Mouse (Mus musculus) brain, adult 2 months (tissue): ENCODE results near the gene Gm45062.
A peak's percentile ranks its signal among the peaks of the same experiment; 100 is the strongest.

ENCODE experiments used
- DNase-seq: peaks from one replicate; pipeline ENCODE4 v3.0.0; 2011; ENCODE audit warnings: low read depth, low spot score

Gm45062 gene

DNA sequence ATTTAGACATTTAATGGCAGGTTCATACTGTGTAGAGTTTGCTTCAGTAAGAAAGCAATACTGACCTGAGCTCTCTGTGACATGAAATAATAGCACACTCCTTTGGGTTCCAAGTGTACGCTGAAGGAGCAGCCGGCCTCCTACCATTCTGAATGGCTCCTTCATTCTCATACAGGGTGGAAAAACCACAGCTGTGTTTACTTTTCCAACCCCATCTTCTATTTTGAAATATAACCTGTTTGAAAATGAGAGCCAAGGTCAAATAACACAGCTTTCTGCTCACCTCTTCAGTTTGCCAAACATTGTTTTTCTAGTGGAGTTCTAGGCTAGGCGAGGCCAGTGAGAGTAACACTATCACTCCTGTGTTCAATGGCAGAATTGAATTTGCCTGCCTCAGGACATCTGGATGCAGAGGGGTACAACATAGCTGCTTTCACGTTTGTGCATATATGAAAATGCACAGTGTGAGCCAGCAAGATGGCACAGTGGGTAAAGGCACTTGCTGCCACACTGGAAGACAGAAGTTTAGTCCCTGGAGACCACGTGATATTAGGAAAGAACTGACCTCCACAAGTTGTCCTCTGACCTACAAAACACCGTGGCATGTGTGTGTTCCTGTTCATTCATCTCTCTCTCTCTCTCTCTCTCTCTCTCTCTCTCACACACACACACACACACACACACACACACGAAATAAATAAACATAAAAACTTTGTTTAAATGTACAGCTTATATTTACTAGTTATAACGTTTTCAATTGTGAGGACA, 157.7 kb downstream of the Gm45062 start:
- no peak for DNase-seq

DNA sequence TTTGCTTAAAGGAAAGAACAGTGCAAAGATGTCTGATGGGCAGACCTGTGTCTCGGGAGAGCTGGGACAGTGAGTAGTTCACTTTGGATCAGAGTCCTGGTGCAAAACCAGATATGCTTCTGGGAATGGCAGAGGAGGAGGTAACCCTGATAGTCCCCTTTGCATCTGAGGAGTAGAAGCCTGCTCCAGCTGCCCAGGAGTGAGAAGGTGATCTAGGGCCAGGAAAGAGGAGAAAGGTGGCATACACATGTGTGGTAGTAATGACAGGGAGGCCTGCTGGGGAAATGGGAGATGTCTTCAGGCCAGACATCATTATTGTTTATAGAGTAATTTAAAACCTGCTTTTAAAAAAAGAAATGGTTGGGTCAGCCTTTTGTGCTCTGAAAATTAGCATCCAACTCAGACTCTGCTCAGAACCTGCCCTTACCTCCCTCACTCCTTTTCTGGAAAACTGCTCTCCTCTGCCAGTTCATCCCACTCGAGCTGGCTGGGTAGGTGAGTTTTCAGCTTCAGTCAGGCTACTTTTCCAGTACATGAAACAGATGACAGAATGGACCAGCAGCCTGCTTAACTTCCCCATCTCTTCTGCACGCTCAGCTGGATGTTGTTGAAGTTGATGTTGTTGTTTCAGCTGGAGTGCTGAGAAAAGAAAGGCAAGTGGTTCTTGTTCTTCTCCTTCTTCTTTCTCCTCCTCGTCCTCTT, 160.4 kb downstream of the Gm45062 start:
- peak; percentile 37 for DNase-seq

DNA sequence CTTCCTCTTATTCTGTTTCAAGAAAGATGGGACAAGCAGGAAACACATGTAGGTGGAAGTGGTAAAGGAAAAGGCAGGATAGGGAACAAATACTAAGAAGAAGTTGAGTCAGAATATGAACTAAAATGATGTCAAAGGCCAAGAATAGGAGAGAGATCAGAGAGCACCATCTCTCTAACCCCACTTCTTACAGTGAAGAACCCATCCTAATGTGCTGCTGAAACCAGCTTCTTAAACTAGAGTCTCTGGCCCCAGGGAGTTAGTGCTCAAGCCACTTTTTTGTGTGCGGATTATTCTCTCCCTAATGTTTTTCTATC, 160.9 kb downstream of the Gm45062 start:
- DNase-seq = no peak

DNA sequence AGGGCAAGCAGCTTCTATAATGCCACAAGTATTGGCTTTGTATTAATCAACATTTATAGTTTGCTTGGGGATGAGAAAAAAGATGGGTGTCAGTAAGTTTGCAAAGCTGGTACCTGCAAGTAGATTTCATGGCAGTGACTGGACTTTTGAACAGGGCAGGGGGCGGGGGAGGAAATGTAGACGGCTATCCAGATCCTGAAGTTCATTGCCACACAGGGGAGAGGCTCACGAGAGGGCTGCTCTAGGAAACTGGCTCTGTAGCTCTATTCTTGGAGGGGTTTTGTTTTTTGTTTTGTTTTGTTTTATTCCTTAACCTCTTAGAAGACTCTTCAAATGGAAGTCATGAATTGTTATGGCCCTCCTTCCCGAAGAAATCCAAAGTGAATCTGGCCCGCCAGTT, 162.2 kb downstream of the Gm45062 start:
- DNase-seq = no peak

DNA sequence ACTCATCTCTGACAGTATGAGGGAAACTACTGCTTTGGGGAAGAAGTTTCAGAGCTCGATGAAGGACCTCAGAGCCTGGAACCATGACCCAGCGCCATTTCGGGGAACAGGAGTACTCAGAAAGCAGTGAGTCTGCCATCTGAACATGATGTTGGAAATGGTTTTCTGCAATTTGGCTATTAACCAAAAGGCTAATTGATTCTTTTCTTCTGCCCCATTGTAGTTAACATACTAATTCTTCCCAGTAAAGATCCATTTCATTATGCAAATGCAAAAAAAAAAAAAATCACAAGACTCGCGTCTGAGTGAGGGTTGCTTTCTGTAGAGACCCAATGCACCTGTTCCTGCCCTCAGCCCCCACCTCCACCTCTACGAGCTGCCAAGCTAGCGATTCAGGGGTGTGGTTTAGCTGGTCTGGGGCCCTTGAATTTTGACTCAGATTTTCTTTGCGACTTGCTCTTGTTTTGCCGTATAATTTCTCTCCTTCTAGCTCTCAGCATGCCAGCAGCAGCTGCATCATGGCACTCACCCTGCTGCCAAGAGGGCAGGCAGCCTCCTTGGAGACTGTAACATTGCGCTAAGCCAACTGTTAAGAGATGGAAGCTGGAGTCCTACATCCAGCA, 162.8 kb downstream of the Gm45062 start:
- peak; percentile 73 for DNase-seq

DNA sequence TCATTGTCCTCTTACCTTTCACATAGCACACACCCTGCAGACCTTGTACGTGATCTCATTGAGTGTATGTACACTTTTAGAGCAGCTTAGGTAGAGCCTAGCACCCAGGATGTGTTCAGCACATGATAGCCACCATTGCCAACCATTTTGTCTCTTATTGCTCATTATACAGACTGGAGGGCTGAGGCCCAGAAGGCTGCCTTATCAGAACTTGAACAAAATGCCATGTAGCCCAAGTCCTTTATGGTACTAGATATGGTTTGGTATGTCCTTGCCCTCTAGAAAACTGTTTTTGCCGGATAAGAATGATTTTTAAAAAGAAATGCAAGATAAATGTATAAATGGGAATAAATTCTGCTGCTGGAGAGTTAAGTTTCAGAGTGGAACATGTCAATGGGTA, 163.9 kb downstream of the Gm45062 start:
- no peak for DNase-seq

DNA sequence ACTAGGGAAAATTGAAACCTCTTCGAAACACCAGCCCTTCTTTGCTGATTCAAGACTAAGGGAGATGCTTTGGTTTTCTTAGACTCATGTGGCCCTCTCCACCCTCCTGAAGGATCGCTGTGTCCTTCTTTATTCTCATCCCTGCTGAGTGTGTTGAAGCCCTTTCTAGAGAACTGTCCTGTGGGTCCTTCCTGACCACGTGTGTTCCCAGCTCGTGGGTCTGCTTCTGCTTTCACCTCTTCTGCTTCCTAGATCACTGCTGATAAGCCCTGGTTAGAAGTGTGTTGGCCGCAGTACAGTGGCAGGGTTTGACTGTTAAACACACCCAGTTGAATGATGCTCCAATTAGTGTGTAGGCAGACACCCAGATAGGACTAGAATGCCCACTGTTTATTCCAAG, 168.4 kb downstream of the Gm45062 start:
- no peak for DNase-seq

DNA sequence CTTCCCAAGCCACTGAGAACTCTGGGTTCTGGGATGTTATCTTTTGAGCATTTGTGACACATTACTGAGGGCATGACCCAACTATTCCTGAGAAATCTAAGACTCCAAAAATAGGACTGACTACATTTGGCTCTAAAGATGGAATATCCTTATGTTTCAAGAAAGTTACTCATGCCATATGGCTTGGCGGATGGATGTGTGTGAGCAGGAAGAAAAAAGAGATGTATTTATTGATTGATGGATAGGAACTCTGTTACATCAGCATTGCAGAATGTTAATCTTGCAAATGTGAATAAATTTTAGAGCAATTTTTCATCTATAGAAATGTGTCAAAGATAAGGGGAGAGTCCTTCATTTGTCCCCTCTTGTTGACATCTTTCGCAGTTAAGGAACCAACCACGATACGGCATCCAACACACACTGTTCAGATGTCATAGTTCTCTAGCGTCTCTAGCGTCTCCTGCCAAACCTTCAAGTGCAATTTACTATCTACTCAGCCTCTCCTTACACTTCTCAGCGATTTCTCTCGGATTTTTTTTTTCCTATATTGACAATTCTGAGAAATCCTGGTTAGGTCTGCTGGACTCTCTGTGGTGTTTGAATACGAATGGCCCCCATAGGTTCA, 171.5 kb downstream of the Gm45062 start:
- peak; percentile 67 for DNase-seq

DNA sequence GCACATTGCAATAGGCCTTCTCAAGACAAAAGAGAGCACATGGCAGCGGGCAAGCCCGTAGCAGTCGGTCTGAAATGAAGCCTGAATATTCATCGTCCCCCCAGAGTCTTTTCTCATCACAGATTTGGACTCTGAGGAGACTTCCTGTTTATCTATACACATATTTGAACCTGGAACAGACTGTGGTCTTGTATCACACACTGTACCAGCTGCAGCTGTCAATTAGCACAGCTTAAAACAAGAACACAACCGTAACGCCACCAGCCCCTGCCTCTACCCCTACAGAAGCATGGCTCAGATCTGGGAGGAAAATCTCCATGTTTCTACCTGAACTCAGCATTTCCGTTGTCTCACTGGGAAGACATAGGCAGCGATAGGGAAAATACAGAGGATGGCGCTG, 173.9 kb downstream of the Gm45062 start:
- no peak for DNase-seq

DNA sequence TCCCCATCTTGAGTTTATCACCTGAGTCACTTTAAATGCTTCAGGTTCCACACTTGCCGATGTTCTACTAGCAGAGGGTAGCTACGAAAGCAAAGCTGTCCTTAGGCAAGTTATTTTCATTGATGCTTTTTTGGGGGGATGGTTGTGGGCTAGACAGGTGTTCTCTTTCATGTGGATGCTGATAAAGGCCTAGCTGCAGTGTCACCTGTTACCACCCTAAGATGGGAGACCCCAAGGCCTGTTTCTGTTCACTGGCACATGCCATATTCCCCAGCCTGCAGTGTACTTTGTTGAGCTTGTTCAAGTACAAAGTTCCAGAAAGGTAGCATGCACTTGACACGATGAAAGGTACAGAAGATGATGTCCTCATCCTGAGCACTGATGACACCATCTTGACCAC, 178.7 kb downstream of the Gm45062 start:
- no peak for DNase-seq

DNA sequence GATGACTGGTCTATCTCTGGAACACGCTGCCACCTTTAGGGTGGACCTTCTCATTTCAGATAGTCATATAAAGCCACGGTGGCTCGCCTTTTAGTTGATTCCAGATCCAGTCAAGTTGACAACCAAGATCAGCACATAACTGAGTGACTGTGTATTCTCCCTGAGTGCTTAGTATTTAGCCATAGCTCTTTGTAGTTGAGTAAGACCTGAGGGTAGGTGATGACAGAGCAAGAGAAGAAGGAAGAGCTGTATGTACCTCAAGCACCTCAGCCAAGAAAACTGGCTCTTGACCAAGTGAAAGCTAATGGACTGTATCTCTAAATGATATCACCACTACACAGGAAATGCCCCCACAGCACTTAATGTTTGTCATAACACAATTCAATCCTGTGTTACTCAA, 182.6 kb downstream of the Gm45062 start:
- DNase-seq = no peak

DNA sequence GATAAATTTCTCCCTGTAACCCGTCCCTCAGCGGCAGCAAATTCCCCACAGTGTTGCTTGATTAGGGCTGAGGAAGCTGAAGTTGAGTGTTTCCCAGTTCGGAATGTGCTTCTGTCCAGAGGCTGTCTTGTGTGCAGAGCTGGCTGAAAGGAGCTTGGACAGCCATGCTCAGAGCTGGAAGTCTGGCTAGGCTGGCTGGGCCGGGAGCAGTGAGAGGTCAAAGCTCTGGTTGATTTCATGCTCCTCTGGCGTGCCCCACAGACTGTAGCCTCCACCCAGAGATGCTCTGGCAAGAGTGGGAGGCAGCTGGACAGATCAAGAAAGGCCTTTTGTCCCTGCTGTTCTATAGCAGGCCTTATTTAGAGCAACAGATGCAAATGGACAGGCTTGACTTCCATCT, 187.5 kb downstream of the Gm45062 start:
- DNase-seq = peak; percentile 92

DNA sequence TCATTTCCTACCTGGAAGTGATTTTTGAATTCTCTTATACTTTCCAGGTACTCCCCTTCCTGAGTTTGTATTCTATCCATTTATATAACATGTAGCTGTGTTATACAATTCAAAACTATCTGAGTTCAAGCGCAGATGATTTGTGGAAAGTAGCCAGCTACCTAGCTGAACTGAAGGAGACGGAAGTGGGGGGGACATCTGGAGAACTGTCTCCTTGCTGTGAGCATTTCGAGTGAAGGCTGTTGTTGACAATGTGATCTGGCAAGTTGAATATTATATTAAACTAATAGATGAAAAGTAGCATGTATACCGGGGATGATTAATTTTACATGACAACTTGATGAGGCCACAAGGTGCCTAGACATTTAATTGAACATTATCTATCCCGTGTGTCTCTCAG, 196.3 kb downstream of the Gm45062 start:
- DNase-seq = peak; percentile 36

DNA sequence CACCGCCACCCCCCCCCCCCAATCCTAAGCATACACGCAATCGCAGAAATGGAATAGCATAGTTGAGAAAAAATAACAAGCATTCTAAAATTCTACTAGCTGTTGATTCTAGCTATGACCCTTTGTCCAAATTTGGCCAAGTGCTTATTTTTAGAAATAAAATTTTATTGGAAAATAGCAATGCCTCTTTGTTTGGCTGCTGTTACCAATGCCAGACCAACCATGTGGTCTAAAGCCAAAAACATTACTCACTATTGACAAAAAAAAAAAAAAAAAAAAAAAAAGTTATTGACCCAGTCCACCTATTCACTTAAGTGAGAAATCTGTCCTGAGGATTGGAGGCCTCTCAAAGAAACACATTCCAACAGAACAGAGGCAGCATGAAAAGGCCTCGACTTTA, 199.3 kb downstream of the Gm45062 start:
- no peak for DNase-seq

DNA sequence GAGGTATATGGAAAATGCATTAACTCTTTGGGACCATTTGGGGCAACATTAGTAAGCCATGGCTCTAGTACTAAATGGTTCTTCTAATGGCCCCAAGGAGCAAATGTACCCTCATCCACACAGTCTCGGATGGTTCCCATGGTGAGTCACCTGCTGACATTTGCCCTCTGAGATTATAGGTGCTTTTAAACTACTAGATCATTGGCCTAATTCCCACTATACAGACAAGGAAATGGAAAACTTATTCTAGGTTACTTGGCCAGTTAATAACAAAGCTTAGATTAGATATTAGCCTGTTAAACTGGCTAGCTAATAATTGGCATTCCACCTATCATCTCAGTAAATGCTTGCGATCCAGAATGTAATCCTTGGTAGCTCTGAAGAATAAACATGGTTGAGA, 203.2 kb downstream of the Gm45062 start:
- DNase-seq = no peak

DNA sequence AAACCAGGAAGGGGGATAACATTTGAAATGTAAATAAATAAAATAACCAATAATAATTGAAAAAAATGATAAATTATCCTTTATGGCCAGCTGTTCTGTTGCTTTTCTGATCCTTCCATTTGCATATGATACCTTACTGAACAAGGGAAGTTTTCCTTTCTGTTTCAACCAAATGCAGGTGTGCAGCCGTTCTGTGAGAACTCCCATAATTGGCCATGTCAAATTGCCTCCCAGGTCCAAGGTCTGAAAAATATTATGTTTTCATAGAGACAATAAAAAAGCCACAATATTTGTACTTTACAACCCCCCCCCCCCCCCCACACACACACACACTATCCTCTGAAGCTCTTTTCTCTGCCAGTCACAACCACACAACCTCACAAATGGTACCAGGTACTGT, 206.1 kb downstream of the Gm45062 start:
- DNase-seq = no peak

DNA sequence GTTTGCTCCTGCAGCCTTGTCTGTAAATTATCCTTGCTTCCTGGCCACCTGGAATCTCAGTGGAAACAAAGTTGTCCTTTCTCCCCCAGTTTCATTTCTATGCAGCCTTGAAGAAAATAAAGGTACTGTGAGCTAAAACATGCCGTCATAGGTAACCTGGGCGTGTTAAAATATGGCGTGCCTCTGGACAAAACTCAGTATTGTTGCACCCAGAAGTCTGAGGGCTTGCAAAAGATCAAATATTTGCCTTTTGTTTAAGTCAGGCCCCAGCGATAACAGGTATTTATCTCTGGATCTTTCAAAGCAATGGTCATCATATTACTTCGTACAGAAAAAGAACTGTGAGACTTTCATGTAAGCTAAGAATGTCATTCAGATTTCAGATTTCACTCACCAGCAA, 206.7 kb downstream of the Gm45062 start:
- no peak for DNase-seq

DNA sequence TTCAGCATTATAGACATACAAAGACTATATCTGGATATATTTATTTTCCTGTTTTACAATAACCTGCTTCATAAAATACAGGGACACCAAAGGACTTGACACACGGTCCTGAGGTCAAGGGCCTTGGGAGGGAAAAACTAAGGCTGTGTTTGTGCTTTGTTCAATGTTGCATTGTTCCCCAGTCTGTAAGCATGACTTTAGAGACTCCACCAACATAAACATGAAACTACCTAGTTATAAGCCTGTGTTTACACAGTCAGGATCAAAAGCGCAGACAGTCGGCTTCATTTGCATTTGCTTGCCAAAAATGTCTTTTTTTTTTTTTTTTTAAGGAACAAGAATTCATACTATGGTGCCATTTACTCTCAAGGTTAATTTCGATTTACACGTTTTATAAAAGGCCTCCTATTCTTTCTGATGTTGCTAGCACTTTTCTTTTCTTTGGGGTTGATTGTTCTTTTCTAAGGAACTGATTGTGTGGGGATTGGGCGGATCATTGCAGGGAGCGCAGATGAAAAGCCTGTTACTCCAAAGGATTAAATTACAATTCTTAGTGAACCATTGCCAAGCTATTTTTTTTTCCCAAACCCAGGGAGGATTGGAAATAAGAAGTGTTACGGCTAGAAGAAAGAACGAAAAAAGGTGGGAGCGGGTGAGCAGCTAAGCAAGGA, 208.6 kb downstream of the Gm45062 start:
- DNase-seq = no peak

DNA sequence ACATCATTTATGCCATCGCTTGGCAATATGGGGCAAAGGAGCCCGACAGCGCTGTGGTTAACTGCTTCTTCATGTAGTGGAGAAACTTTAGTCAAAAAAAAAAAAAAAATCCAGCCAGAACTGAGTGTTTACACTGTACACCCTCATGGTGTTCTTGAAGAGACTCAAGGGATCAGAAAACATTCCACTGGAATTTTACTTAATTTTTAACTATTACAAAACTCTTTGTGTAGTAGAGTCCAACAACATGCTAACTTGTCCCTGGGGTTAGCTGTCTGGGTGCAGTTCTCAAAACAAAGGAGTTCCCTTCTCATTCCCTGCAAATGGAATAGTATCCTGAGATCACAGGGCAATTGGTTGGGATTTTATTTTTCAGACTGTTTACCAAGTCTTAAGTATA, 210.7 kb downstream of the Gm45062 start:
- DNase-seq = no peak

DNA sequence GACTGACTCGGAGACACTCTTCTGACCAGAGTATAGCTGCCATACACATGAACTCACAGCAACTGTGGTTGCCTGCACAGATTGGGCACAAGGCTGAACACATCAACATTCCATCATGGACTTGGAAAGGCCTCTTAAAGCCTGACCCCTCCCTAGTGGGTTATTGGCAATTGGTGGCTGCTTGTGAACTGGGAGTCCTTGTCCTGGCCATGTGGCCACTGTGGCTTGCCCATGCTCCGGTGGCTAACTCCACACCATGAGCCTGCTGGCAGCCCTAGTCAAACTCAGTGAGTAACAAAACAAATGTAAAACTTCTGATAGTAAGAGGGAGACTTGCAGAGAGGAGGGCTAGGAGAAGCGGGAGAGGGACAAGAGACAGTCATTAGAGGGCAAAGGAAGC, 212.9 kb downstream of the Gm45062 start:
- no peak for DNase-seq

DNA sequence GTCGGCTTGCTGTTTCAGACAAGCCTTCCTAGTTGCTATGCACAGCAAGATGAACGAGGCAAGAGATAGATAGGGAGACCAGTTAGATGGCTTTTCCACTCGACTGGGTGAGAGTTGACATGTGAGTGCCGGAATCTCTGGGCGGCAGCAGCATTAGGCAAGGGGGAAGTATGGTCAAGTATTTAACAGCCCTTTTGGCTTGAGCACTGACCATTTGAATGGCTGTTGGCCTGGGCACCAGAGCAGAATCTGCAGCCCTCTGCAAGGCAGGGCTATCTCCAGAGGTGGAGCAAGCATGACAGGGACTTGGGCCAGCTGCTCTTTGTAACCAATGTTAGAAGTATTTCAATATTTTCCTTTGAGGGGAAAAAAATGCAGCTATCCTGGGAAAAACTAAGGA, 213.7 kb downstream of the Gm45062 start:
- DNase-seq = no peak

DNA sequence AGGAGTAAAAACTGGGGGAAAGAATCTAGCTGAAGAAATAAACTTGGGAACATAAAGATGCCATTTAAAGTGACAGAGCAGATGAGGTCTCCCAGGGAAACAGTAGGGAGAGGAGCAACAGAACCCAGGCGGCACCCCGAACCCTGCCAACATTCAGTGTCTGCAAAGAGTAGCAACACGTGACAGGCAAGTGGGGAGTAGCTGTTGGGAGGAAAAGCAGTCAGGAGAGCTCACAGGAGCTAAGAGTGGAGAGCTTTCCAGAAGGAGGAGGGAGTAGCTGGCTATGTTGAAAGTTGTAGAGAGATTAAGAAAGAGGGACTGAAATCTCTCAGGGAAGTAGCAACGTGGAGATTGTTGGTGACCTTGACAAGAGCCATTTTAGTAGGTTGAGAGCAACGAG, 214.2 kb downstream of the Gm45062 start:
- peak; percentile 62 for DNase-seq
